Mouse (Mus musculus): Measurements from ENCODE around the gene Elane.

DNA sequence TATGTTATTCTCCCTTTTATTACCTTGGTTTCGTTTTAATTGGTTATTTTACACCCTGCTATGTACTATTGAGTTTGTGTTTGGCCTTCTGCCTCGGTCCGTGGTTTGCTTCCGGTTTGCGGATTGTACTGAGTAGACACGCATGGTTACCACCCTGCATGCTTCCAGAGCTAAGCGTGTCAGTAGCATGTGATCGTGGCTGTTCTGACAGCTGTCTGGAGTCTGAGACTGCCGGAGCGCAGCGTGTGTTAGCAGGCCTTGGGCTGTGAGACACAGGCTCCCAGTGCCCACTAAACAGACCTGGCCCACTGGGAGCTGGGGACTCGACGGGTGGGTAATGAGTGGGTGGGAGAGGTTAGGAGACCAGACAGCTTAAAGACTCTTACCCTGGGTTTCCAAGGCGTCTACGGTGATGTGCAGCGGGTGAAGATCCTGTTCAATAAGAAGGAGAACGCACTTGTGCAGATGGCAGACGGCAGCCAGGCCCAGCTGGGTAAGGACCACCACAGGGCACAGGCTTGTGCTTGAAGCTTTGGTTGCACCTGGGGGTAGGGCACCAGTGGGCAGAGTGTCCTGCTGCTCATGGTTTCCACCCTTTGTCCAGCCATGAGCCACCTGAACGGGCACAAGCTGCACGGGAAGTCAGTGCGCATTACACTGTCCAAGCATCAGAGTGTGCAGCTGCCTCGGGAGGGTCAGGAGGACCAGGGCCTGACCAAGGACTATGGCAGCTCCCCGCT, 23.8 kb upstream of the Elane start:
- TF ChIP-seq CTCF (IDR thresholded peaks at IDR 0.05; ENCODE audit: low read depth, low read length) = no peak
- TF ChIP-seq POLR2A (IDR thresholded peaks at IDR 0.05; ENCODE audit: insufficient read depth, low read length) = no peak

Data from ES-Bruce4 (cell line).